Mouse (Mus musculus): Measurements from ENCODE around the gene Lbhd2.

Gene Lbhd2

GRCm38 (mm10) chr12:111406622-111407021 lies at the start of gene Lbhd2:
Lbhd2 (plus strand) TSS chr12:111406809.
- no peak for DNase-seq

DNA sequence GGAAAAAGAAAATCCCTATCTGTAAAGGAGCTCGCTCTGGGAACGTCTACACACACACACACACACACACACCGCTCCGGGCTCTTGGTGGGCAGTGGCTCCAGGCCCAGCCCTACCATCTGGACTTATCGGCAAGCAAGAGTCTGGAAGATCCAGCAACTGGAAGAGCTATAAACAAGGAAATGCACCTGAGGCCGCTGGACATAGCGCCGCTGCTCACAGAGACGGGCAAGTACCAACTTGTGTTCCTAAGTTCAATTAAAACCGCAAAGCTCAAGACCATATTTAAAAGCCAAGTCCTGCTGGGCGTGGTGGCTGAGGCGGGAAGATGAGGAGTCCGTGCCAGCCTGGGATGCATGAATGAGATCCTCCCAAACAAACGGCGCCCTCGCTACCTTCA lies 45.9 kb upstream of the Lbhd2 start:
- no peak for DNase-seq

DNA sequence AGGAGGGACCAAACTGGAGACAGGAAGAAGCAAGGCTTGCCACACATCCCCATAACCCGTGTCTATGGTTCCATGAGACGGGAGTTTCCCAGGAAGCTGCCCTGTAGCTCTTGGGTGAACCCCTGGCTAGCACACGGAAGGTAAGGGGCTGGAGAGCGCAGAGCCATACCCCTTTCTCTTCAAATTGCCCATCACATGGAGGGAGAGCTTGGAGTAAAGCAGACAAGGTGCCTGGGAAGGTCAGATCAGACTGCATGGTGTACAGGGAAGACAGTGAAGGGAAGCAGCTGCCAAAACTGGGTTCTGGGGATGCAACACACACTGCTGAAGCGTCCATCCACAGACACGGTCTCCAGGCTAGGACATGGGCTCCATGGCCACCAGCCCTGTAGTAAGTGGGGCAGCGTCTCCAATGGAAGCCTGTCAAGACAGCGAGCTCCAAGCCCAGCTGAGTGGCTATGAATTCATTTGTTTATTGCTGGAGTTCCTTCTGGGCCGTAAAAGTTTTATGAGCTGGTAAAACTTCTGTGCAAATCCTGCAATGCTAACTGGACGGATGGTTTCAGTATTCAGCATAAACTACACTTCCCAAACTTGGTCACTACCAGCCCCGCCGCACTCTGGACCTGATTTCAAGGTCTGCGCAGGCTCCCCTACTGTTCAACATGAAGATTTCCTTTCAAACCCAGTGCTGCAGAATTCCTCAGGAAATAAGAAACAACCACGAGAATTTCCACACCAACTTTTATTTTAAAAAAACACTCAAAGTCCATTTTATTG lies 45.1 kb upstream of the Lbhd2 start:
- DNase-seq: no peak

DNA sequence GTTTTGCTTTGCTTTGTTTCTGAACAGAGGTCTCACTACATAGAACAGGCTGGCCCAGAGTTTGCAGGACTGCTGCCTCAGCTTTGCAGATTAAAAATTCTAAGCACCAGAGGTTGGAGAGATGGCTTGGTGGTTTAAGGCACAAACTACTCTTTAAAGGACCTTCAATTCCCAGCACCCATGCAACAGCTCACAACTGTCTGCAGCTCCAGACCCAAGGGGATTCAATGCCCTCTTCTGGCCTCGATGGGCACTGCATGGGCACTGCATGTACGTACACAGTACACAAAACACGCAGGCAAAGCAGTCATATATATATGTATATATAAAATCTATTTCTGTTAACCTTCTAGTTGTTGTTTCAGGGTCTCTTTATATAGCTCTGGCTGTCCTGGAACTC lies 42.4 kb upstream of the Lbhd2 start:
- no peak for DNase-seq

GRCm38 (mm10) chr12:111367065-111367464 lies 39.5 kb upstream of the Lbhd2 start:
- no peak for DNase-seq

- DNase-seq: peak; percentile 77
These were observed 36.4 kb upstream of the Lbhd2 start for GRCm38 (mm10) chr12:111370249-111370648.

- DNase-seq: no peak
These were observed 34.7 kb upstream of the Lbhd2 start for GRCm38 (mm10) chr12:111371905-111372304.

DNA sequence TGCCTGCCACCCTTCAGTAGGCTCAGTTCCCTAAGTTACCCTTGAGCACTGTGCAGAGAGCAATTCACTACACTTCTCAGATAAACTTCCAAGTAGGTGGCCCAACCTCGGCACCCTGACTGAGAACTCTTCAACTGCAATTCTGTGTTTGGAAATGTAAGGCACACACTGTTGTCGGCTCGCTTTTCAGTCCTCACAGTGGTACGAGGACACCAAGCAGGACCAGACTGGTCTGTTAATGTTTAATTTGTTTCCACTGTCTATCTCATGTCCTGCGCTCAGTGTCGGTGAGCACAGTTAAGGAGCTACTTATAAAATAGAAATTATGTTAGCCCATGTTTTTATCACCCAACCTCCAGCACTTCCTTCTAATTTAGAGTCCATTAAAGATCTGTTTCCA lies 33.2 kb upstream of the Lbhd2 start:
- DNase-seq: no peak

GRCm38 (mm10) chr12:111374727-111375126 lies 31.9 kb upstream of the Lbhd2 start:
- no peak for DNase-seq

- no peak for DNase-seq
These were observed 31.1 kb upstream of the Lbhd2 start for GRCm38 (mm10) chr12:111375559-111375958.

DNA sequence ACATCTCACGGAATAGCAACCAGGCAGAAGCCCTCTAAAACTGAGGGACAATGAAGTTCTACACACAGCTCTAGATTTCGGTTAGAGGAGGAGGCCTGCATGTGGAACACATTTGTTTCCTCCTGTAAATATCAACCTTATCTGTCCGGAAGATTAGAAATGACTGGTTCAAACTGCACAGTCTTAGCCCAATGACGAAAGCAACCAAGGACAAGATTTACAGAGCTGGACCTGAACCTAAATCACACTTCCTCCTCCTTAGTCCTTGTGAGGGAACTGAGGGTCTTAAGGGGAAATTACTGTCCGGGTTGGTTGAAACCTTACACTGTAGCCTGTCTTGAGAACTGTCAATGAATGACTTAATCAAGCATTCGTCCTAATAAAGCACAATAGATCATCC lies 30.6 kb upstream of the Lbhd2 start:
- no peak for DNase-seq

- peak; percentile 83 for DNase-seq
These were observed 29.7 kb upstream of the Lbhd2 start for GRCm38 (mm10) chr12:111376826-111377331.

DNA sequence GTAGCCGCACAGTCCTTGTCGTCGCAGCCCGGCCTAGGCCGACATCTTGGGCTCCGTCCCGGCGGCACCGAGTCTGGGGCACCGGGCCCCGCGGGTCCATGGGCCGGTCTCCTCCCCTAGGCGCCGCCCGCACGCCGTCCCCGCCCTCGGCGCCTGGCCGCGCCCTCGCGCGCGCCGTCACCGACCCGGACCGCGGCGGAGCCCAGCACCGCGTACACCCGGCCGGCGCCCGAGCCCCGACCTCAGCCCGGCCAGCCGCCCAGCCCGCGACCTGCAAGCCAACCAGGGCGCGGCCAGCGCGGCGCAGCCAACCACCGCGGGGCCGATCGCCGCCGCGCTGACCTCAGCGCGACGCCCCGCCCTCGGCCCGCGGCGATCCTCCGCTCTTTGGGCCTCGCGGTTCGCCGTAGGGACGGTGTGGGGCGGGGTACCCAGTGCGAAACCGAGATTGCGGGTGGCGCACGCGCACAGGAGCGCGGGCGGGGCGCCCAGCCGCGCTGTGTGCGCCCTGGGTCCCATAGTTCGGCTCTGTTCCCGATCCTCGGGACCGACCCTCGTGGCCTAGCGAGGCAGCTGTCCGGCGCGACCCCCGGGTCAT lies 29.1 kb upstream of the Lbhd2 start, which contains the start of gene Cdc42bpb:
Gene Cdc42bpb (minus strand): TSS at position 343 of the 598 bp plus-strand sequence.
- peak; percentile 95 for DNase-seq

GRCm38 (mm10) chr12:111377986-111378490 lies 28.6 kb upstream of the Lbhd2 start:
- peak; percentile 52 for DNase-seq

DNA sequence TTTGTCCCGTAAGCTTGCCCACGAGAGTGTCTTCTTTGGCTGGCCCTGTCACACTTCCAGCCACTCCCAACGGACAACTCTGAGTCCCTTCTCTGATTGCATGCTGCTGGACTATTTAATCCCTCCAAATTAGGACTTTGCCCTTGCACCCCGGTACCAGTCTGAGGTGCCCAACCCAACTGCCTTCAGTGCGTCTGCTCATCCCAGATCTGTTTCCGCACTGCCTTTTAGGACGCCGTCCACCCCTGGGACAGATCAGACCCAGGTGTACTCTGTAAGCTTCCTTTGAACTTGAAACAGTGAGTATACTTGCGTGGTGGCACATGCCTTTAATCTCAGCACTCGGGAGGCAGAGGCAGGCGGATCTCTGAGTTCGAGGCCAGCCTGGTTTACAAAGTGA lies 27.8 kb upstream of the Lbhd2 start:
- DNase-seq: no peak

GRCm38 (mm10) chr12:111385883-111386641 lies 20.5 kb upstream of the Lbhd2 start:
- DNase-seq: no peak

DNA sequence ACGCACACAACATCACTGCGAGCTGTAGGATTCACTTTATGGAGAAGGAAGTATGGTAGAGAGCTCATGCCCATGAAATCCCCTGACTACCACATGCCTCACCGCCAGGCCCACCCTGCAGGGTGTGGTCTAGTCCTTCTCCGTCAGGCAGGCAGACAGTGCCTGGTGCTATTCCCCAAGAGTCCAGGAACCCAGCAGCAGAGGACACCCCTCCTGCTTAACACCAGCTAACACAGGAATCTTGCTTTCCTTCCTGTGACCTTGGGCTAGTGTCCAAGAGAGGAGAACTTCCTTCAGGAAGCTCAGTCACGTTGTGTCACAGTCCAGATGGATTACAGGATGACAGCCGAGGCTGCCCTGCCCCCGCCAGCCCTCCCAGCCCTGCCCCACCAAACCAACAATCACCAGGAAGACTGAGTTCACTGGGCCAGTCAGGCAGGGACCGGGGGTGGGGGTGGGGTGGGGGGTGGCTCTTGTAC lies 19.9 kb upstream of the Lbhd2 start:
- DNase-seq: peak; percentile 89

GRCm38 (mm10) chr12:111387146-111387545 lies 19.5 kb upstream of the Lbhd2 start:
- no peak for DNase-seq

DNA sequence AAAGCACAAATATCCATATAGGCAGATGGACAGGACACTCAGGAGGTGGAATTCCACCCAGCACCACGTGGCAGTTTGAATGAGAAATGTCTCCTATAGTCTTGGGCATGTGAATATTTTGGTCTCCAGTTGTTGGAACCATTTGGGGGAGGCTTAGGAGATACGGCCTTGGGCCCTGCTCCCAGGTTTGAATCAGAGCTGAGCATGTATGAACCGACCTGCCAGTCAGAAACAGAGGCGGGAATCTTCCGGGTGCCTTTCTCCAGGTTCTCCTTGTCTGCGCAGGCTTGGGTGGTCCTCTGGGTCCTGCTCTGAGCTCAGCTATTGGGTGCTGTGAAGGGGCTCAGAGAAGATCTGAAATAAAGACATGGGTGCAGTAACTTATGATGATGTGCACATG lies 12.6 kb upstream of the Lbhd2 start:
- no peak for DNase-seq

DNA sequence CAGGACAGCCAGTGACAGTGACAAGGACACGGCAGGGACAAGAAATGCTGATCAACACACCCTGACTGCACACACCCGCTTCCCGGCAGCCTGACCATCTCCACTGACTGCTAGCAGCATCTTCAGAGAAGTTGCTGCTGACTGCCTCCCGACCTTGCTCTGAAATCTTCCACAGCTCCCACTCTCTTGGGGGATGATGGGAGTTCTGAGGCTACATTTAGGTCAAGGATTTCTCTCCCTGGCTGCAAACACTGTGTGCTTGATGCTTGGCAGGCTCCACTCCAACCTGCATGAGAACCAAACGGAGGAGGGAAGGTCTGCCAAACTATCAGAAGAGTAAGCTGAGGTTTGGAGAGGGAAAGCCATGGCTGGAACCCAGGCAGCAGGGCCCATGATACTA lies 9.6 kb upstream of the Lbhd2 start:
- no peak for DNase-seq

- peak; percentile 88 for DNase-seq
These were observed 5.0 kb upstream of the Lbhd2 start for GRCm38 (mm10) chr12:111401454-111402184.

DNA sequence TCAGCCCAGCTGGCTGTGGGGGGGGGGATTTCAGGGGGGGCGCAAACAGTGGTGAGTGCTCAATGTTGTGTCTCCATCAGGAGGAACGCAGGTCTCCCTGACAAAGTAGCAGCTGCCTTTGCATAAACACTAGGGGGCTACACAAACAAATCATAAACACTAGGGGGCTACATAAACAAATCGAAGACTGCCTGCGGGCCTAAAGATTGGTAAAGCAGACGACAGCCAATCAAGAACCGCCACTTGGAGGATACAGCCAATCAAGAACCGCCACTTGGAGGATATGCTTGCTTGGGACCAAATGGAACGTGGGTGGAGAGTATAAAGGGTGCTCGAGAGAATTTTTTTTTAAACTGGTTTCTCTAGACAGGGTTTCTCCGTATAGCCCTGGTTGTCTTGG lies 1.7 kb upstream of the Lbhd2 start:
- DNase-seq: no peak
